Mouse (Mus musculus) skeletal muscle tissue, postnatal 0 days (tissue): ENCODE data around the gene Adarb2. TPM values are rescaled to one million over a fixed set of nuclear protein-coding genes. Genes with fewer than 3 reads are reported as not detected.

Source experiments
- polyA plus RNA-seq: library from polyadenylated mRNA; unstranded; fragments of >200 nt; fragmentation: Nextera tagmentation; extraction: Ambion mirVana; gene quantifications from 2 replicates; pipeline ENCODE4 v1.2.1, GENCODE M21; 2015

Gene Adarb2
- 0.15 and 0.24 TPM in 2 replicates for polyA plus RNA-seq

GRCm38 (mm10) chr13:8202681-8203476 lies at the start of gene Adarb2:
Gene Adarb2 (plus strand): TSS chr13:8202866.

